Mouse (Mus musculus): ENCODE measurements around the gene Pde4d. TPM values are rescaled to one million over a fixed set of nuclear protein-coding genes. Genes with fewer than 3 reads are reported as not detected.

Pde4d gene
- polyA plus RNA-seq, 1 experiment = 15.1 TPM

- Histone ChIP-seq H3K79me3 (ENCODE audit: low read depth) (no peaks in the 10 kb centered on the region), H3K79me2 (ENCODE audit: control insufficient read depth, insufficient read depth) (no peaks in the 10 kb centered on the region), H3ac (ENCODE audit: control insufficient read depth, insufficient read length, low read depth) (no peak overlapping the region), H3K4me3 (ENCODE audit: insufficient read depth, poor library complexity, severe bottlenecking) (no peak overlapping the region), H3K36me3 (ENCODE audit: control insufficient read depth, insufficient read depth) (no peaks in the 10 kb centered on the region), H3K27me3 (ENCODE audit: control insufficient read depth, insufficient read depth, insufficient read length) (no peaks in the 10 kb centered on the region)
- TF ChIP-seq MAX (IDR thresholded peaks at IDR 0.05) (peak; percentile 76), CTCF (IDR thresholded peaks at IDR 0.05; ENCODE audit: control insufficient read depth, insufficient read depth, insufficient read length) (peak; percentile 71), USF1 (IDR thresholded peaks at IDR 0.05; ENCODE audit: low read depth) (no peak), MYOD1 (IDR thresholded peaks at IDR 0.05; ENCODE audit: control insufficient read depth, insufficient read length, low read depth) (no peak)
Observed at GRCm38 (mm10) chr13:109343596-109343995, 893.8 kb downstream of the Pde4d start.

GRCm38 (mm10) chr13:109347770-109348169, 898.0 kb downstream of the Pde4d start:
- no peaks in the 10 kb centered on the region for H3K27me3 ChIP-seq (ENCODE audit: control insufficient read depth, insufficient read depth, insufficient read length)
- no peaks in the 10 kb centered on the region for H3K79me3 ChIP-seq (ENCODE audit: low read depth)
- H3K36me3 ChIP-seq (ENCODE audit: control insufficient read depth, insufficient read depth) = no peaks in the 10 kb centered on the region
- no peak overlapping the region for H3ac ChIP-seq (ENCODE audit: control insufficient read depth, insufficient read length, low read depth)
- no peaks in the 10 kb centered on the region for H3K79me2 ChIP-seq (ENCODE audit: control insufficient read depth, insufficient read depth)
- no peak overlapping the region for H3K4me3 ChIP-seq (ENCODE audit: insufficient read depth, poor library complexity, severe bottlenecking)
- TF ChIP-seq FOSL1 (IDR thresholded peaks at IDR 0.05; ENCODE audit: insufficient read depth, low read length, poor library complexity, severe bottlenecking) = no peak
- no peak for TF ChIP-seq MAX (IDR thresholded peaks at IDR 0.05)
- no peak for TF ChIP-seq CEBPB (IDR thresholded peaks at IDR 0.05; ENCODE audit: low read depth)
- no peak for TF ChIP-seq USF1 (IDR thresholded peaks at IDR 0.05; ENCODE audit: low read depth)
- no peak for TF ChIP-seq MYOG (IDR thresholded peaks at IDR 0.05; ENCODE audit: control insufficient read depth, extremely low read depth, insufficient read length)
- no peak for TF ChIP-seq CTCF (IDR thresholded peaks at IDR 0.05; ENCODE audit: control insufficient read depth, insufficient read depth, insufficient read length)
- no peak for TF ChIP-seq MYOD1 (IDR thresholded peaks at IDR 0.05; ENCODE audit: control insufficient read depth, insufficient read length, low read depth)

- Histone ChIP-seq H3K4me3 (ENCODE audit: insufficient read depth, poor library complexity, severe bottlenecking) (no peak overlapping the region), H3K79me3 (ENCODE audit: low read depth) (no peaks in the 10 kb centered on the region)
- TF ChIP-seq MYOD1 (IDR thresholded peaks at IDR 0.05; ENCODE audit: control insufficient read depth, insufficient read length, low read depth) = no peak
- no peak for TF ChIP-seq MAX (IDR thresholded peaks at IDR 0.05)
Observed at GRCm38 (mm10) chr13:109348316-109348715, 898.6 kb downstream of the Pde4d start.

GRCm38 (mm10) chr13:109350100-109350499, 900.4 kb downstream of the Pde4d start:
- Histone ChIP-seq H3K79me2 (ENCODE audit: control insufficient read depth, insufficient read depth) (no peaks in the 10 kb centered on the region), H3K36me3 (ENCODE audit: control insufficient read depth, insufficient read depth) (no peaks in the 10 kb centered on the region), H3K4me3 (ENCODE audit: insufficient read depth, poor library complexity, severe bottlenecking) (no peak overlapping the region), H3ac (ENCODE audit: control insufficient read depth, insufficient read length, low read depth) (no peak overlapping the region), H3K79me3 (ENCODE audit: low read depth) (no peaks in the 10 kb centered on the region), H3K27me3 (ENCODE audit: control insufficient read depth, insufficient read depth, insufficient read length) (no peaks in the 10 kb centered on the region)
- TF ChIP-seq MYOD1 (IDR thresholded peaks at IDR 0.05; ENCODE audit: control insufficient read depth, insufficient read length, low read depth) (no peak), MAX (IDR thresholded peaks at IDR 0.05) (no peak), CEBPB (IDR thresholded peaks at IDR 0.05; ENCODE audit: low read depth) (no peak), CTCF (IDR thresholded peaks at IDR 0.05; ENCODE audit: control insufficient read depth, insufficient read depth, insufficient read length) (no peak), FOSL1 (IDR thresholded peaks at IDR 0.05; ENCODE audit: insufficient read depth, low read length, poor library complexity, severe bottlenecking) (no peak), MYOG (IDR thresholded peaks at IDR 0.05; ENCODE audit: control insufficient read depth, extremely low read depth, insufficient read length) (no peak)

More at GRCm38 (mm10) chr13:109348316-109348715, 898.6 kb downstream of the Pde4d start:
- no peaks in the 10 kb centered on the region for H3K36me3 ChIP-seq (ENCODE audit: control insufficient read depth, insufficient read depth)
- H3K79me2 ChIP-seq (ENCODE audit: control insufficient read depth, insufficient read depth) = no peaks in the 10 kb centered on the region
- H3K27me3 ChIP-seq (ENCODE audit: control insufficient read depth, insufficient read depth, insufficient read length) = no peaks in the 10 kb centered on the region
- no peak overlapping the region for H3ac ChIP-seq (ENCODE audit: control insufficient read depth, insufficient read length, low read depth)

GRCm38 (mm10) chr13:109354017-109354416, 904.3 kb downstream of the Pde4d start:
- H3K79me2 ChIP-seq (ENCODE audit: control insufficient read depth, insufficient read depth) = no peaks in the 10 kb centered on the region
- no peak overlapping the region for H3K4me3 ChIP-seq (ENCODE audit: insufficient read depth, poor library complexity, severe bottlenecking)
- H3K79me3 ChIP-seq (ENCODE audit: low read depth) = no peaks in the 10 kb centered on the region
- TF ChIP-seq MYOG (IDR thresholded peaks at IDR 0.05; ENCODE audit: control insufficient read depth, extremely low read depth, insufficient read length) (no peak), MYOD1 (IDR thresholded peaks at IDR 0.05; ENCODE audit: control insufficient read depth, insufficient read length, low read depth) (no peak), MAX (IDR thresholded peaks at IDR 0.05) (no peak), FOSL1 (IDR thresholded peaks at IDR 0.05; ENCODE audit: insufficient read depth, low read length, poor library complexity, severe bottlenecking) (no peak), CEBPB (IDR thresholded peaks at IDR 0.05; ENCODE audit: low read depth) (no peak), CTCF (IDR thresholded peaks at IDR 0.05; ENCODE audit: control insufficient read depth, insufficient read depth, insufficient read length) (no peak), USF1 (IDR thresholded peaks at IDR 0.05; ENCODE audit: low read depth) (no peak)
- no peaks in the 10 kb centered on the region for H3K27me3 ChIP-seq (ENCODE audit: control insufficient read depth, insufficient read depth, insufficient read length)
- H3K36me3 ChIP-seq (ENCODE audit: control insufficient read depth, insufficient read depth) = no peaks in the 10 kb centered on the region
- H3ac ChIP-seq (ENCODE audit: control insufficient read depth, insufficient read length, low read depth) = no peak overlapping the region

- Histone ChIP-seq H3K36me3 (ENCODE audit: control insufficient read depth, insufficient read depth) (no peaks in the 10 kb centered on the region), H3K79me2 (ENCODE audit: control insufficient read depth, insufficient read depth) (no peaks in the 10 kb centered on the region), H3K27me3 (ENCODE audit: control insufficient read depth, insufficient read depth, insufficient read length) (no peaks in the 10 kb centered on the region), H3K79me3 (ENCODE audit: low read depth) (no peaks in the 10 kb centered on the region), H3K4me3 (ENCODE audit: insufficient read depth, poor library complexity, severe bottlenecking) (no peak overlapping the region), H3ac (ENCODE audit: control insufficient read depth, insufficient read length, low read depth) (no peak overlapping the region)
- TF ChIP-seq MAX (IDR thresholded peaks at IDR 0.05) (no peak), USF1 (IDR thresholded peaks at IDR 0.05; ENCODE audit: low read depth) (no peak), MYOG (IDR thresholded peaks at IDR 0.05; ENCODE audit: control insufficient read depth, extremely low read depth, insufficient read length) (no peak), FOSL1 (IDR thresholded peaks at IDR 0.05; ENCODE audit: insufficient read depth, low read length, poor library complexity, severe bottlenecking) (no peak)
Observed at GRCm38 (mm10) chr13:109356252-109356651, 906.5 kb downstream of the Pde4d start.
